12 mouse cellular contexts compared by ENCODE assay signal in the genomic region with DNA sequence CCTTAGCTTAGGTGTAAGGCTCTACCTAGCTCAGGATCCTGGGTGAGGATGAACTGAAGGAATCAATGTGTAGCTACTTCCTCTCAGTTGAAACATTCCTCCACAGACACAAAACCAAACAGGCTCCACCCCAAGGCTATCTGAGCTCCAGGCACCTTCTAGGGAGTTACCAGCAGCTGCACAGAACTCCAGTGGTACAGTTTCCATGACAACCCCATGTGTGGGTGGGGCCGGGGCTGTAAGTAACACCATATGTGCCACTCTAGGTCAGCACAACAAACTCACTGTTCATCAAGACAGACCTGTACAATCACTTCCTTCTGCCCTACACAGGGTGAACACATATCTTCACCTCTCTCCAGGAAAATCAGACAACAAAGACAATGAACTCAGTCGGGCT. TPM values are rescaled to one million over a fixed set of nuclear protein-coding genes. Genes with fewer than 3 reads are reported as not detected.
A peak's percentile ranks its signal among the peaks of the same experiment; 100 is the strongest.
DNase-seq lines count a peak whose midpoint lies in the region; ATAC-seq lines count a peak whose summit lies in the region.
"Had no signal": no experiment of that assay in that cellular context is flagged by ENCODE, and none has a peak within 500 bp of the region (broad histone marks: within the 10 kb centered on the region; RNA-seq: fewer than 3 reads in every experiment).

No protein-coding gene starts in this region.

- 67% methylated on average over 2 of the region's 2 CpGs for WGBS in forebrain, embryonic 11.5 days
- WGBS in forebrain, embryonic 14.5 days = 78% methylated on average over 2 of the region's 2 CpGs
- WGBS in liver, embryonic 15.5 days (ENCODE audit: insufficient replicate concordance) = 54% methylated on average over 2 of the region's 2 CpGs
- WGBS in heart, embryonic 11.5 days (ENCODE audit: insufficient replicate concordance) = 63% methylated on average over 2 of the region's 2 CpGs

- no peak for ATAC-seq in forebrain, embryonic 11.5 days (replicated peaks; ENCODE audit: low FRiP score)
- ATAC-seq in forebrain, embryonic 14.5 days = no peak
- peak; percentile 44; the same call in 1 of the 2 replicates for ATAC-seq in erythroblast, adult 5-6 weeks (replicated peaks; ENCODE audit: low FRiP score, poor library complexity, severe bottlenecking)
- ATAC-seq in liver, embryonic 15.5 days (ENCODE audit: insufficient read depth) = 0 out of 2 replicates have a peak, but pooled peaks have one; percentile 21
- ATAC-seq in heart, embryonic 11.5 days (replicated peaks; ENCODE audit: insufficient number of reproducible peaks, low FRiP score, low TSS enrichment) = no peak
- ATAC-seq: inflammation-experienced regulatory T-cells, adult 6 months had no signal

- H3K4me2 ChIP-seq in forebrain, embryonic 11.5 days (ENCODE audit: low read depth, low read length, severe bottlenecking) = no peak overlapping the region
- H3K4me2 ChIP-seq in forebrain, embryonic 14.5 days (ENCODE audit: low read length) = no peak overlapping the region
- H3K4me2 ChIP-seq in liver, embryonic 15.5 days = no peak overlapping the region
- H3K4me2 ChIP-seq in heart, embryonic 11.5 days = no peak overlapping the region

- H3K9me3 ChIP-seq in forebrain, embryonic 11.5 days (ENCODE audit: control insufficient read depth, low read length) = no peaks in the 10 kb centered on the region
- no peaks in the 10 kb centered on the region for H3K9me3 ChIP-seq in forebrain, embryonic 14.5 days (replicated peaks; ENCODE audit: control insufficient read depth, low read length)
- H3K9me3 ChIP-seq in liver, embryonic 15.5 days (replicated peaks) = no peaks in the 10 kb centered on the region
- H3K9me3 ChIP-seq in heart, embryonic 11.5 days (replicated peaks; ENCODE audit: control insufficient read depth, low read length) = no peaks in the 10 kb centered on the region
- H3K9me3 ChIP-seq: heart, embryonic 10.5 days had no signal

- no peak overlapping the region for H3K27ac ChIP-seq in forebrain, embryonic 11.5 days (ENCODE audit: low read depth, low read length)
- no peak overlapping the region for H3K27ac ChIP-seq in forebrain, embryonic 14.5 days (ENCODE audit: low read depth, low read length)
- no peak overlapping the region for H3K27ac ChIP-seq in liver, embryonic 15.5 days (replicated peaks)
- no peak overlapping the region for H3K27ac ChIP-seq in heart, embryonic 11.5 days (ENCODE audit: low read depth, low read length)
- H3K27ac ChIP-seq: heart, embryonic 10.5 days; layer of hippocampus, adult 2 months had no signal

- H3K36me3 ChIP-seq in forebrain, embryonic 11.5 days (ENCODE audit: control insufficient read depth, insufficient read depth, low read length) = peaks cover 24% of the 10 kb centered on the region
- peaks cover 79% of the 10 kb centered on the region for H3K36me3 ChIP-seq in forebrain, embryonic 14.5 days (ENCODE audit: control insufficient read depth, insufficient read depth, low read length)
- H3K36me3 ChIP-seq in liver, embryonic 15.5 days (replicated peaks) = peaks cover 83% of the 10 kb centered on the region
- H3K36me3 ChIP-seq in heart, embryonic 11.5 days (ENCODE audit: control insufficient read depth, insufficient read depth, low read length) = peaks cover 51% of the 10 kb centered on the region

- no peak overlapping the region for H3K9ac ChIP-seq in forebrain, embryonic 11.5 days (ENCODE audit: low read length)
- H3K9ac ChIP-seq in forebrain, embryonic 14.5 days (ENCODE audit: low read length) = no peak overlapping the region
- no peak overlapping the region for H3K9ac ChIP-seq in liver, embryonic 15.5 days
- no peak overlapping the region for H3K9ac ChIP-seq in heart, embryonic 11.5 days (ENCODE audit: low read depth, low read length)

- no peak overlapping the region for H3K4me3 ChIP-seq in forebrain, embryonic 11.5 days (ENCODE audit: low read depth, low read length)
- no peak overlapping the region for H3K4me3 ChIP-seq in forebrain, embryonic 14.5 days (ENCODE audit: low read depth, low read length)
- no peak overlapping the region for H3K4me3 ChIP-seq in liver, embryonic 15.5 days (replicated peaks)
- no peak overlapping the region for H3K4me3 ChIP-seq in heart, embryonic 11.5 days (ENCODE audit: low read depth, low read length)
- H3K4me3 ChIP-seq: heart, embryonic 10.5 days; layer of hippocampus, adult 2 months had no signal

- DNase-seq in forebrain, embryonic 11.5 days (ENCODE audit: low spot score) = peak; percentile 48
- DNase-seq in forebrain, embryonic 14.5 days (ENCODE audit: low spot score) = no peak
- peak; percentile 92 for DNase-seq in R1 (ENCODE audit: low read depth, low spot score)
- DNase-seq in lung, postnatal 25 days (ENCODE audit: low spot score) = no peak
- DNase-seq in gastrocnemius, adult 8-10 months (ENCODE audit: low spot score in 2 of 2) = no peak
- DNase-seq: cerebellum, adult 2 months had no signal

- H3K27me3 ChIP-seq in forebrain, embryonic 11.5 days (ENCODE audit: control insufficient read depth, insufficient read depth, low read length) = no peaks in the 10 kb centered on the region
- H3K27me3 ChIP-seq in forebrain, embryonic 14.5 days (replicated peaks; ENCODE audit: control insufficient read depth, insufficient read depth, low read length) = no peaks in the 10 kb centered on the region
- H3K27me3 ChIP-seq in liver, embryonic 15.5 days = no peaks in the 10 kb centered on the region
- no peaks in the 10 kb centered on the region for H3K27me3 ChIP-seq in heart, embryonic 11.5 days (ENCODE audit: control insufficient read depth, insufficient read depth, low read length)

- H3K4me1 ChIP-seq in forebrain, embryonic 11.5 days (replicated peaks; ENCODE audit: control insufficient read depth, insufficient read depth, low read length) = no peaks in the 10 kb centered on the region; the same call in 1 of the 2 replicates
- peaks cover 4% of the 10 kb centered on the region; the same call in 1 of the 2 replicates for H3K4me1 ChIP-seq in forebrain, embryonic 14.5 days (ENCODE audit: control insufficient read depth, insufficient read depth, low read length)
- H3K4me1 ChIP-seq in liver, embryonic 15.5 days (replicated peaks) = peaks cover 21% of the 10 kb centered on the region
- 0 out of 2 replicates have a peak, but pooled peaks cover 3% of the 10 kb centered on the region for H3K4me1 ChIP-seq in heart, embryonic 11.5 days (ENCODE audit: control insufficient read depth, insufficient read depth, low read length)

RNA-seq across cellular contexts. Expression of a gene that starts 4.7 kb away (rescaled TPM):
- polyA plus RNA-seq in forebrain, embryonic 11.5 days (2014; fragmentation: Nextera tagmentation; extraction: Ambion mirVana) = 254 and 263 TPM in 2 replicates
- polyA plus RNA-seq in forebrain, embryonic 14.5 days (2014; fragmentation: Nextera tagmentation; extraction: Ambion mirVana) = 192 and 195 TPM in 2 replicates
- total RNA-seq in erythroblast, adult 5-6 weeks (2015; ENCODE audit: low replicate concordance) = 35.7 and 61.7 TPM in 2 replicates
- 34.6 and 41.4 TPM in 2 replicates for total RNA-seq in erythroblast, adult 5-6 weeks (2017; ENCODE audit: low replicate concordance)
- 75.3 and 84.3 TPM in 2 replicates for polyA plus RNA-seq in liver, embryonic 15.5 days (2015; fragmentation: Nextera tagmentation; extraction: Ambion mirVana)
- total RNA-seq in gastrocnemius, adult 8-10 months (2022) = 10 to 100 TPM; 41.0 to 47.7 (median 42.4) TPM
- polyA plus RNA-seq in heart, embryonic 11.5 days (2014; fragmentation: Nextera tagmentation; extraction: Ambion mirVana) = 161 and 167 TPM in 2 replicates

RNA-seq across cellular contexts. Expression of a gene that starts 22.3 kb away (rescaled TPM):
- polyA plus RNA-seq in forebrain, embryonic 11.5 days (2014; fragmentation: Nextera tagmentation; extraction: Ambion mirVana) = 91.2 and 100 TPM in 2 replicates
- polyA plus RNA-seq in forebrain, embryonic 14.5 days (2014; fragmentation: Nextera tagmentation; extraction: Ambion mirVana) = 58.0 and 71.8 TPM in 2 replicates
- total RNA-seq in erythroblast, adult 5-6 weeks (2015; ENCODE audit: low replicate concordance) = 53.3 and 83.4 TPM in 2 replicates
- total RNA-seq in erythroblast, adult 5-6 weeks (2017; ENCODE audit: low replicate concordance) = 57.7 and 61.0 TPM in 2 replicates
- 33.2 and 38.4 TPM in 2 replicates for polyA plus RNA-seq in liver, embryonic 15.5 days (2015; fragmentation: Nextera tagmentation; extraction: Ambion mirVana)
- total RNA-seq in gastrocnemius, adult 8-10 months (2022) = 10 to 100 TPM in 3 of 4 experiments, 1 to 10 TPM in 1; 9.7 to 15.8 (median 13.5) TPM
- polyA plus RNA-seq in heart, embryonic 11.5 days (2014; fragmentation: Nextera tagmentation; extraction: Ambion mirVana) = 85.3 and 85.8 TPM in 2 replicates

RNA-seq across cellular contexts. Expression of a gene that starts 55.7 kb away (rescaled TPM):
- polyA plus RNA-seq in forebrain, embryonic 11.5 days (2014; fragmentation: Nextera tagmentation; extraction: Ambion mirVana) = 107 and 111 TPM in 2 replicates
- polyA plus RNA-seq in forebrain, embryonic 14.5 days (2014; fragmentation: Nextera tagmentation; extraction: Ambion mirVana) = 50.7 and 61.9 TPM in 2 replicates
- 112 and 165 TPM in 2 replicates for total RNA-seq in erythroblast, adult 5-6 weeks (2015; ENCODE audit: low replicate concordance)
- total RNA-seq in erythroblast, adult 5-6 weeks (2017; ENCODE audit: low replicate concordance) = 24.0 and 28.8 TPM in 2 replicates
- 35.3 and 38.5 TPM in 2 replicates for polyA plus RNA-seq in liver, embryonic 15.5 days (2015; fragmentation: Nextera tagmentation; extraction: Ambion mirVana)
- 10 to 100 TPM; 54.6 to 58.0 (median 56.7) TPM for total RNA-seq in gastrocnemius, adult 8-10 months (2022)
- 67.7 and 70.0 TPM in 2 replicates for polyA plus RNA-seq in heart, embryonic 11.5 days (2014; fragmentation: Nextera tagmentation; extraction: Ambion mirVana)

Comparison
In these comparisons a context has a peak if more than half of its experiments do, and no peak if none do; other contexts are left out.
1. DNase-seq: peak in forebrain, embryonic 11.5 days (single experiment) and R1 (single experiment); none in forebrain, embryonic 14.5 days (single experiment), lung, postnatal 25 days (single experiment) and gastrocnemius, adult 8-10 months (0 of 2).
2. ATAC-seq: peak in erythroblast, adult 5-6 weeks (single experiment) and liver, embryonic 15.5 days (single experiment); none in forebrain, embryonic 11.5 days (single experiment), forebrain, embryonic 14.5 days (single experiment) and heart, embryonic 11.5 days (single experiment).